Mouse (Mus musculus): Measurements from ENCODE around the gene Sept1.
A peak's percentile ranks its signal among the peaks of the same experiment; 100 is the strongest.

The Sept1 gene

GRCm38 (mm10) chr7:127232622-127233367 is at the start of gene Sept1, which contains the start of gene Zfp553:
Sept1 (minus strand) TSS chr7:127233130.
Zfp553 (plus strand) TSS chr7:127233061.
- peak; percentile 92 to 93 for DNase-seq

DNA sequence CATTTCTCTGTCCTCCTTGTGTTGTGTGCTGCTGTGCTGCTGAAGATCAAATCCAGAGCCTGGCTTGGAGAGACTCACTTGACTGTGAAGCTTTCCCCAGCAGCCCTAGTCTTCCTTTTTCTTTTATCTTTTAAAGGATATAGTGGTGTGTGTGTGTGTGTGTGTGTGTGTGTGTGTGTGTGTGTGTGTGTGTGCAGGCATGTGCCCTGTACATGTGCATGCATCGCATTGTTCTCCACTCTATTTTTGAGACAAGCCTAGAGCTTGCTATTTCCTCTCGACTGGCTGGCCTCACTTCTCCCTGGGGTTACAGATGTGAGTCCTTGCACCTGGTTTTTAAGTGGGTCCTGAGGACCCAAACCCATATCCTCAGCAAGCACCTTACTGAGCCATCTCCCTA is 49.3 kb upstream of the Sept1 start:
- DNase-seq = no peak

DNA sequence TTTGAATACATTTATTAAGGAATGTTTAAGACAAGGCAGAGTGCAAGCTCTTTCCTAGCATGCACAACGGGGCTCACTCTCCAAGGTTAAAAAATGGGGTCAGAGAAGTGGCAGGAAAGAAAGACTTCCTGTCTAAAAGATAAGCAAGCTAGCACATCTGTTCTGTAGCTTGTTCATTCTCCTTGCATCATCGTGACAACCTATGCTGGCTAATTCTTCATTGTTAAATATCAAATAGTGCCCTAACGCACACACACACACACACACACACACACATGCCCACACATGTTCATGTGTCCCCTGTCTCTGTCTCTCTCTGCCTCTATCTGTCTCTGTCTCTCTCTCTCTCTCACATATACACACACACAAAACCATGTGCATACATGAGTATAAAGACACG is 48.2 kb upstream of the Sept1 start:
- no peak for DNase-seq

- no peak for DNase-seq
Observed at GRCm38 (mm10) chr7:127280092-127280491, 47.2 kb upstream of the Sept1 start.

- DNase-seq = peak; percentile 23 to 47
Observed at GRCm38 (mm10) chr7:127278311-127278710, 45.4 kb upstream of the Sept1 start.

- DNase-seq = no peak
Observed at GRCm38 (mm10) chr7:127276519-127276961, 43.6 kb upstream of the Sept1 start.

- peak; percentile 97 to 99 for DNase-seq
Observed at GRCm38 (mm10) chr7:127273925-127274789, 41.2 kb upstream of the Sept1 start, which contains the start of gene Sephs2. Sephs2 (minus strand) TSS chr7:127274055.

DNA sequence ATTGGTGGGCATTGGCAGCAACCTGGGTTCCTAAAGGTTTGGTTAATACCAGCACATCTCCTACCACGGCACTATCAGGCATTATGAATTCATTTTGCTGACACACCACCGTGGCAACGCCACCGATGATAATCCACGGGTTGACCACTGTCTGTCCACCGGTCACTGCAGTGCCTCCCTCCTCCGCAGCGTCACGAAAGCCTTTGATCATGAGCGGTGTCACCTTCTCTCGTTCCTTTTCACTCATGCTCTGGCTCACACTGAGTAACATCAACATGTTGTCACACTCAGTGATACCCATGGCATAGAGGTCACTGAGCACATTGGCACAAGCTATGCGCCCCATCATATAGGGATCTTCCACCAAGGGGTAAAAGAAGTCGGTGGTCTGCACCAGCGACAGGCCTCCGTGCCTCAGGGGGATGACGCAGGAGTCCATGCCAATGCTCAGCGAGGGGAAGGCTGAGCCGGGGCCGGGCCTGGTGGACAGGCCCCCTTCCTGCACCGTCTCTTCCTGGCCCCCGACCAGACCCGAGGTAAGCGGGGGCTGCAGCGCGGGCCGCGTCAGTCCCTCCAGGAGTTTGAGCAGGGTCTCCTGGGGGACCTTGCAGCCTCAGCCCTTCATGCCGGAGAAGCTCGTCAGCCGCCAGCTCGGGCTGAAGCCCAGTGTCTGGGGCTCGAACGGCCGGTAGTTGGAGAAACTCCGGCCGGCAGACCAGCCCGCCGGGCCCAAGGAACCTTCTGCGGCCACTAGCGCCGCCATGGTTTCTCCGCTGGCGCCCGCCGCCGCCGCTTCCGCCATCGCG is 40.4 kb upstream of the Sept1 start:
- DNase-seq = peak in 1 of 2 experiments; percentile 60

DNA sequence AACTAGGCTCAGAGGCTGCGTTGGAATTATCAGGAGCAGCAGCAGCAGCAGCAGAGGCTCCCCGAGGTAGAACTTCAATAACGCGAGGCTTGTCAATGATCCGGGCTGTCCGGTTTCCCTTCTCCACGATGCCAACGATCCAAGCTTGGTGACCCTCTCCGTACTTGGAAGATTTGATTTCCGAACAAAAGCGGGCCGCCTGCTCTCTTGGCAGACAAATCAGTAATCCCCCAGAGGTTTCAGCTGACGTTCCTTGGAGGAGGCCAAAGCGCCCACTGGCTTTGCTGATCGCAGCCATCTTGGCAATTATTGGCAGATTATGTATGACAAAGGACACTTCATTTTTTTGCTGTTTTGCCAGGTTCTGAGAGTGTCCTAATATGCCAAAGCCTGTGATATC is 39.6 kb upstream of the Sept1 start:
- DNase-seq = no peak

- DNase-seq = no peak
Observed at GRCm38 (mm10) chr7:127271093-127271492, 38.2 kb upstream of the Sept1 start.

- no peak for DNase-seq
Observed at GRCm38 (mm10) chr7:127270666-127271065, 37.7 kb upstream of the Sept1 start.

DNA sequence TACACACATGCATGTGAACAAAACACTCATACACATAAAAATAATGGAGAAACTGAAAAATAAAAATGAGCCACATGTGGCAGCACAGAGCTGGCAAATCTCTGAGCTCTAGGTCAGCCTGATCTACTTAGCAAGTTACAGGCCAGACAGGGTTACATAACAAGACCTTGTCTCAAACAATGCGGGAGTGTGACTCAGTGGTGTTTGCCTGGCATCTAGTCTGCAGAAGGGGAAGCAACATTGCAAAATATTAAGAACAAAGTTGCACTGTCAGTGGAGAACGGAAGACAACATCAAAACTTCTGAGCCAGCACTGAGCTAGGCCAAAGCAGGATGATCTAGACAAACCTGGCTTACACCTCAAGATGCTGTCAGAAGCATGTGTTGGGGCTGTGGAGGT is 37.3 kb upstream of the Sept1 start:
- no peak for DNase-seq

- no peak for DNase-seq
Observed at GRCm38 (mm10) chr7:127263526-127263925, 30.6 kb upstream of the Sept1 start.

GRCm38 (mm10) chr7:127262218-127262961 is 29.5 kb upstream of the Sept1 start:
- DNase-seq = peak in 1 of 2 experiments; percentile 33

DNA sequence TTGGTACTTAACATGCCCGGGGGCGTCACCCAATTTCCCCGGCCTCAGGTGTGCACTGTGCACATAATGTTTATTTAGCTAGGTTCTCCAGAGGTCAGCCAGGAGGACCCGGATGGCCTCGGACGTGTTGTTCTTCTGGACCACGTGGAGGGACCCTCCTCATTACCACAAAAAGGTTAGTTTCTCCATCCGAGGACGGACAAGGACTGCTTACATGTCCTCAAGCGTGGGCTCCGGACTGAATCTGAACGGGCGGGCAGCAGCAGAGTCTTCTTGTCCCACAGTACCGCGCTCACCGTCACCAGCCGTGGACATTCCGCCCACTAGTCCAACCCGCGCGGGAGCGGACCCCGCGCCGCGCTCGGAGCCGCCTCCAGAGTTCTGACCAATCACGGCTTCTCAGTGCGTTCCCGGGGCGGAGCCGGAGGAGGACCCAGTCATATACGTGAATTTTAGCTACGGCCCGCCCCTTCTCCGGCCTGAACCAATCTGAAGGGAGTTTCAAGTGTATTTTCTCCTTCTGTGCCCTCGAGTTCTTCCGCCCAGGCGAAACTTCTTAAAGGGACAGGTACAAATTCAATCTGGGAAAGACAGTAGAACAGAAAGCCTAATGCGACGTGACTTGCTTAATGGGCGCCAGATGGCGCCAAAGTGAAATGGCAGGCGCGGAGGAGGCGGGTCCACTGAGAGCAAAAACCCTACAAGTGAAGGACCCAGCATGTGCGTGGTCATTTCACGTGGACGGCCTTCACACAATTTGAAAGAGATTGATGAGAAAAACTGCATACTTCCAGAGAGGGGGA is 27.6 kb upstream of the Sept1 start, which contains the start of gene Dctpp1:
Gene Dctpp1, minus strand, starts transcription at position 401 of the 803 bp plus-strand sequence.
- peak; percentile 96 to 97 for DNase-seq

DNA sequence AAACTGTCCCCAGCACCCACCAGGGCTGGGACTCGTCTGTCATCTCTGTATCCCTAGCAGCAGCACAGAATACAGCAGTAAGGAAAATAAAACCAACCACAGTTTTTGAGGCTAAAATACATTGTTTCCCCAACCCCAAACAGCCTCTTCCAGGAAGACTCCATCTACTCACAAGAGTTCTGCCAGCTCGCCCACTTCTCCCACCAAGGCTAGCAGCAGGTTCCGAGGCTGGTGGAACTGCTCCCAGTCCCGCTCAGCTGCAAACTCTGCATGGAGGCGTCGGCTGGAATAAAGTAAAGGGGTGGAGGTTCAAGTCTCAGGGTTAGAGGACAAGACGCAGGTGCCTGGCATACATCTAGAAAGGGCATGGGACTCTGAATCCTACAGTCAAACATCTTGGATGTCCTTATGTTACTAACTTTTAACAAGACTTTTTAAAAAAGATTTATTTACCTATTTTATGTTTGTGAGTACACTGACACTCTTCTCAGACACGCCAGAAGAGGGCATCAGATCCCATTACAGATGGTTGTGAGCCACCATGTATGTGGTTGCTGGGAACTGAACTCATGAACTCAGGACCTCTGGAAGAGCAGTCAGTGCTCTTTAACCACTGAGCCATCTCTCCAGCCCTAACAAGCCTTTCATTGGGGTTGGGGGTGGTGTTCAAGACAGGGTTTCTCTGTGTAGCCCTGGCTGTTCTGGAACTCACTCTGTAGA is 26.4 kb upstream of the Sept1 start:
- no peak for DNase-seq

DNA sequence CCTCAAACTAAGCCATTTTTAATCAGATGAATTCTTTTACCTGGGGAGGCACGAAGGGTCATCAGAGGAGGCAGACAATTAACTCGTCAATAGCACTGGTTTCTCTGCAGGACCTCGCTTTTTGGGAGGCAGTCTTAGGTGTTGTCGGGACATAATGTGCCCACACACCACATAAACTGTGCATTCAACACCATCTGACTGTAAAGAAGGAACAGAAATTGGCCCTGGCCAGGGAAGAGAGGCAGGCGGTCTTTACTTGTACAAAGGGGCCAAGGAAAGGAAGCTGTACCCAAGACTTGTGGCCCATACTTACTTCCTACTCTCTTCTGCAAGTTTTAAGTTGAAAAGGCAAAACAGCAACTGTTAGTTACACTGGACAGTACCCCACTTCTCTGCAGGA is 23.6 kb upstream of the Sept1 start:
- no peak for DNase-seq

DNA sequence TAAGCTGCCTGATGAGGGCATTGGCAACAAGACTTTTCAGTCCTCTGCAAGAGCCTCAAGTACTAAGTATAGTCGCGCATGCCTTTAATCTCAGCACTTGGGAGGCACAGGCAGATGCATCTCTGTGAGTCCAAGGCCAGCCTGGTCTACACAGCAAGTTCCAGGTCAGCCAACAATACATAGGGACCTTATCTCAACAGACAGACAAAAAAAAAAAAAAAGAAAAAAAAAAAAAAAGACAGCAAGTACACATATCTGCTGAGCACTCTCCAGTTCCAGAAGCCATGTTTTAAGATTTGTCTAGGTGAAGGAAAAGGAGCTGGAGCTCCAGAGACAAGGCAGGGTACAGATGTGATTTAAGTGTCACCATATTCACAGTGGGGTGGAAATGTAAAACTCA is 23.0 kb upstream of the Sept1 start:
- no peak for DNase-seq

DNA sequence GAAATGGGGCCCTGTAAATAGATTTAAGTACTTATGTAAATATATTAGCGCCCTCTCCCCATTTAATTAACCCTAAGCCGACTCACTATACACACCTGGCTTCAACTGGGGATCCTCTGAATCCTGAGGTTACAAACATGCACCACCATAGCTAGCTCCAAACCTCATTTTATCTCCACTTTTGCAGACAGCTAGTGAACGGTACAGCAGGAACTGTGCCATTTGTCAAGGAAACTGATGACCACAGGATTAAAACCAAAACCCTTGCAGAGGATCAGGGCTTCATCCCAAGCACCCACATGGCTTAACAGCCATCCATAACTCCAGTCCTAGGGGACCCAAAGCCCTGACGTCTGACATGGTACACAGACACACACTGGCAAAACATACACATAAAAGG is 22.1 kb upstream of the Sept1 start:
- DNase-seq = no peak
